Mouse (Mus musculus) neural tube, embryonic 15.5 days (tissue): Measurements from ENCODE around the gene R3hdm1. TPM values are rescaled to one million over a fixed set of nuclear protein-coding genes. Genes with fewer than 3 reads are reported as not detected.
"Not testable (repeated sequence)": the region's sequence is repeated elsewhere in the genome, so short reads cannot be mapped to it uniquely, and the experiment has no call there.

Source experiments
- ATAC-seq: fragments of 200-750 bp; cut with Nextera tagmentation; 2 replicates; pipeline ENCODE4 v1.8.0; 2017; ENCODE audit warnings: mild to moderate bottlenecking, moderate TSS enrichment, moderate library complexity; ENCODE audit not compliant: low FRiP score
- H3K27ac ChIP-seq: fragments of 300-500 bp; sonication (generic); replicated peaks from 2 replicates; pipeline ENCODE4 v1.5.1; 2015; ENCODE audit warnings: mild to moderate bottlenecking, inconsistent platforms
- H3K27me3 ChIP-seq: fragments of 300-500 bp; sonication (generic); replicated peaks from 2 replicates; pipeline ENCODE4 v1.6.1; 2015; ENCODE audit warnings: inconsistent platforms
- H3K36me3 ChIP-seq: fragments of 300-500 bp; sonication (generic); 2 replicates; pipeline ENCODE4 v1.6.1; 2015; ENCODE audit warnings: inconsistent platforms
- H3K4me1 ChIP-seq: fragments of 300-500 bp; sonication (generic); 2 replicates; pipeline ENCODE4 v1.6.1; 2015; ENCODE audit warnings: inconsistent platforms
- H3K4me2 ChIP-seq: fragments of 300-500 bp; sonication (generic); 2 replicates; pipeline ENCODE4 v1.6.1; 2015; ENCODE audit warnings: inconsistent platforms, mild to moderate bottlenecking, moderate library complexity
- H3K4me3 ChIP-seq: fragments of 300-500 bp; sonication (generic); replicated peaks from 2 replicates; pipeline ENCODE4 v1.5.1; 2015; ENCODE audit warnings: mild to moderate bottlenecking, inconsistent platforms
- H3K9ac ChIP-seq: fragments of 300-500 bp; sonication (generic); replicated peaks from 2 replicates; pipeline ENCODE4 v1.6.1; 2015; ENCODE audit warnings: mild to moderate bottlenecking, inconsistent platforms
- H3K9me3 ChIP-seq: fragments of 300-500 bp; sonication (generic); replicated peaks from 2 replicates; pipeline ENCODE4 v1.6.1; 2016; ENCODE audit warnings: inconsistent platforms
- WGBS: fragments of 180-500 bp; shearing (Covaris S2); methylation state at CpG from one replicate; pipeline ENCODE4 v1.1.7; 2015; ENCODE audit warnings: mixed read lengths; 5-methylcytosine and 5-hydroxymethylcytosine counted together
- polyA plus RNA-seq: library from polyadenylated mRNA; unstranded; fragments of >200 nt; fragmentation: Nextera tagmentation; extraction: Ambion mirVana; gene quantifications from 2 replicates; pipeline ENCODE4 v1.2.1, GENCODE M21; 2015

R3hdm1 gene
- polyA plus RNA-seq, 1 experiment from 2014 or later: 78.7 TPM

- H3K36me3 ChIP-seq: peaks cover 3% of the 10 kb centered on the region; the same call in 1 of the 2 replicates
- H3K4me3 ChIP-seq: peak overlapping the region; percentile 70
- peak overlapping the region; percentile 89 for H3K4me2 ChIP-seq
- ATAC-seq: peak; percentile 98
- H3K27me3 ChIP-seq: no peaks in the 10 kb centered on the region
- under 1% methylated on average over 71 of the region's 71 CpGs for WGBS
- H3K4me1 ChIP-seq: peaks cover 21% of the 10 kb centered on the region
- H3K9me3 ChIP-seq: no peaks in the 10 kb centered on the region
- H3K9ac ChIP-seq: peak overlapping the region; percentile 77
- peak overlapping the region; percentile 89 for H3K27ac ChIP-seq
Observed at GRCm38 (mm10) chr1:128243996-128244726, 141.1 kb downstream of the R3hdm1 start.

GRCm38 (mm10) chr1:128244727-128245355 lies 141.7 kb downstream of the R3hdm1 start:
- Histone ChIP-seq H3K4me1 (peaks cover 24% of the 10 kb centered on the region), H3K27ac (peak overlapping the region; percentile 89), H3K9me3 (no peaks in the 10 kb centered on the region), H3K9ac (peak overlapping the region; percentile 77), H3K4me2 (peak overlapping the region; percentile 89), H3K4me3 (peak overlapping the region; percentile 70), H3K36me3 (peaks cover 6% of the 10 kb centered on the region), H3K27me3 (no peaks in the 10 kb centered on the region)
- ATAC-seq: peak; percentile 42; the same call in 1 of the 2 replicates
- under 1% methylated on average over 19 of the region's 19 CpGs for WGBS

GRCm38 (mm10) chr1:128267061-128267460 lies 164.0 kb downstream of the R3hdm1 start:
- not testable (repeated sequence) for H3K9ac ChIP-seq, H3K4me2 ChIP-seq, H3K27ac ChIP-seq, H3K27me3 ChIP-seq, H3K4me3 ChIP-seq, ATAC-seq, H3K9me3 ChIP-seq, H3K4me1 ChIP-seq
- WGBS: 84% methylated on average over 7 of the region's 7 CpGs
- peaks cover 75% of the 10 kb centered on the region for H3K36me3 ChIP-seq

GRCm38 (mm10) chr1:128270731-128271130 lies 167.6 kb downstream of the R3hdm1 start:
- Histone ChIP-seq H3K4me2 (no peak overlapping the region), H3K9me3 (no peaks in the 10 kb centered on the region), H3K36me3 (peaks cover 84% of the 10 kb centered on the region), H3K27ac (no peak overlapping the region), H3K4me3 (no peak overlapping the region), H3K27me3 (no peaks in the 10 kb centered on the region), H3K4me1 (no peaks in the 10 kb centered on the region), H3K9ac (no peak overlapping the region)
- no peak for ATAC-seq
- 96% methylated on average over 3 of the region's 3 CpGs for WGBS

GRCm38 (mm10) chr1:128275908-128276307 lies 172.8 kb downstream of the R3hdm1 start:
- no peaks in the 10 kb centered on the region for H3K9me3 ChIP-seq
- 97% methylated on average over 1 of the region's 1 CpGs for WGBS
- H3K4me3 ChIP-seq: no peak overlapping the region
- H3K4me1 ChIP-seq: no peaks in the 10 kb centered on the region
- no peak for ATAC-seq
- no peak overlapping the region for H3K4me2 ChIP-seq
- H3K9ac ChIP-seq: no peak overlapping the region
- no peaks in the 10 kb centered on the region for H3K27me3 ChIP-seq
- no peak overlapping the region for H3K27ac ChIP-seq
- peaks cover 84% of the 10 kb centered on the region for H3K36me3 ChIP-seq

- Histone ChIP-seq H3K9ac (no peak overlapping the region), H3K27me3 (no peaks in the 10 kb centered on the region), H3K27ac (no peak overlapping the region), H3K4me3 (no peak overlapping the region), H3K4me1 (no peaks in the 10 kb centered on the region), H3K4me2 (no peak overlapping the region), H3K9me3 (0 out of 2 replicates have a peak, but pooled peaks cover 2% of the 10 kb centered on the region), H3K36me3 (peaks cover 73% of the 10 kb centered on the region)
- ATAC-seq: no peak
- WGBS: 97% methylated on average over 3 of the region's 3 CpGs
Observed at GRCm38 (mm10) chr1:128278563-128278962, 175.5 kb downstream of the R3hdm1 start.

GRCm38 (mm10) chr1:128281753-128282152 lies 178.7 kb downstream of the R3hdm1 start:
- H3K4me3 ChIP-seq: no peak overlapping the region
- 98% methylated on average over 3 of the region's 3 CpGs for WGBS
- 0 out of 2 replicates have a peak, but pooled peaks cover 2% of the 10 kb centered on the region for H3K9me3 ChIP-seq
- no peaks in the 10 kb centered on the region for H3K4me1 ChIP-seq
- H3K27ac ChIP-seq: no peak overlapping the region
- peaks cover 46% of the 10 kb centered on the region for H3K36me3 ChIP-seq
- ATAC-seq: no peak
- H3K4me2 ChIP-seq: no peak overlapping the region
- H3K9ac ChIP-seq: no peak overlapping the region
- H3K27me3 ChIP-seq: no peaks in the 10 kb centered on the region

- no peak overlapping the region for H3K4me3 ChIP-seq
- WGBS: 98% methylated on average over 3 of the region's 3 CpGs
- H3K27ac ChIP-seq: no peak overlapping the region
- no peak overlapping the region for H3K9ac ChIP-seq
- H3K4me2 ChIP-seq: no peak overlapping the region
- no peak for ATAC-seq
- no peaks in the 10 kb centered on the region for H3K27me3 ChIP-seq
- peaks cover 36% of the 10 kb centered on the region for H3K36me3 ChIP-seq
- H3K4me1 ChIP-seq: no peaks in the 10 kb centered on the region
- 0 out of 2 replicates have a peak, but pooled peaks cover 2% of the 10 kb centered on the region for H3K9me3 ChIP-seq
Observed at GRCm38 (mm10) chr1:128282924-128283323, 179.8 kb downstream of the R3hdm1 start.

GRCm38 (mm10) chr1:128284157-128284690 lies 181.1 kb downstream of the R3hdm1 start:
- no peaks in the 10 kb centered on the region for H3K4me1 ChIP-seq
- no peaks in the 10 kb centered on the region for H3K27me3 ChIP-seq
- no peak overlapping the region for H3K27ac ChIP-seq
- H3K9ac ChIP-seq: no peak overlapping the region
- 0 out of 2 replicates have a peak, but pooled peaks cover 2% of the 10 kb centered on the region for H3K9me3 ChIP-seq
- ATAC-seq: no peak
- no peak overlapping the region for H3K4me3 ChIP-seq
- no peak overlapping the region for H3K4me2 ChIP-seq
- peaks cover 23% of the 10 kb centered on the region for H3K36me3 ChIP-seq
- 74% methylated on average over 8 of the region's 8 CpGs for WGBS

GRCm38 (mm10) chr1:128285136-128285535 lies 182.0 kb downstream of the R3hdm1 start:
- ATAC-seq: no peak

More at GRCm38 (mm10) chr1:128285136-128285535, 182.0 kb downstream of the R3hdm1 start:
- Histone ChIP-seq H3K27ac (no peak overlapping the region), H3K4me3 (no peak overlapping the region), H3K4me2 (no peak overlapping the region), H3K27me3 (no peaks in the 10 kb centered on the region), H3K4me1 (no peaks in the 10 kb centered on the region), H3K9ac (no peak overlapping the region), H3K36me3 (peaks cover 14% of the 10 kb centered on the region), H3K9me3 (0 out of 2 replicates have a peak, but pooled peaks cover 2% of the 10 kb centered on the region)
- 79% methylated on average over 9 of the region's 9 CpGs for WGBS
